Comparison of ENCODE assay signal across 18 mouse cellular contexts in genomic region chr5:15498350-15498749, GRCm38 (mm10). TPM values are rescaled to one million over a fixed set of nuclear protein-coding genes. Genes with fewer than 3 reads are reported as not detected.
"Had no signal": no experiment of that assay in that cellular context is flagged by ENCODE, and none has a peak within 500 bp of the region (broad histone marks: within the 10 kb centered on the region; RNA-seq: fewer than 3 reads in every experiment).

No protein-coding gene starts in this region.

RNA-seq across cellular contexts. Expression of gene Gm21149, which starts 22.0 kb away (rescaled TPM):
- total RNA-seq: layer of hippocampus, adult 8-10 months; layer of hippocampus, postnatal 10 days; layer of hippocampus, postnatal 36 days; left cerebral cortex, adult 2 months; left cerebral cortex, postnatal 10 days; left cerebral cortex, postnatal 36 days had no signal
- polyA plus RNA-seq: intestine, postnatal 0 days; kidney, adult 2 months; kidney, embryonic 14.5 days; limb, embryonic 12.5 days; liver, embryonic 12.5 days; liver, embryonic 15.5 days; midbrain, embryonic 10.5 days; midbrain, embryonic 13.5 days; neural tube, embryonic 14.5 days; stomach, embryonic 15.5 days had no signal

RNA-seq across cellular contexts. Expression of gene Gm21190, which starts 30.7 kb away (rescaled TPM):
- total RNA-seq: layer of hippocampus, adult 8-10 months; layer of hippocampus, postnatal 10 days; layer of hippocampus, postnatal 36 days; left cerebral cortex, adult 2 months; left cerebral cortex, postnatal 10 days; left cerebral cortex, postnatal 36 days had no signal
- polyA plus RNA-seq: intestine, postnatal 0 days; kidney, embryonic 14.5 days; limb, embryonic 12.5 days; liver, embryonic 12.5 days; liver, embryonic 15.5 days; lung, embryonic 15.5 days; midbrain, embryonic 10.5 days; midbrain, embryonic 13.5 days; neural tube, embryonic 14.5 days; stomach, embryonic 15.5 days; urinary bladder, adult 2 months had no signal
